Mouse (Mus musculus) splenic B cell, adult 2 months (primary cell): ENCODE results near the gene Fam69a.
"Not testable (repeated sequence)": the region's sequence is repeated elsewhere in the genome, so short reads cannot be mapped to it uniquely, and the experiment has no call there.

Source experiments
- DNase-seq: peaks from one replicate; pipeline ENCODE4 v3.0.0-alpha.2; 2011; ENCODE audit warnings: low read depth, low spot score
- H3K27me3 ChIP-seq: 2 replicates; pipeline ENCODE4 v1.6.1; 2012; ENCODE audit warnings: mild to moderate bottlenecking, low read length, moderate library complexity, mixed read lengths; ENCODE audit not compliant: control insufficient read depth, poor library complexity, insufficient read depth, severe bottlenecking
- H3K36me3 ChIP-seq: 2 replicates; pipeline ENCODE4 v1.6.1; 2012; ENCODE audit warnings: mild to moderate bottlenecking, low read length, moderate library complexity, mixed read lengths; ENCODE audit not compliant: control insufficient read depth, poor library complexity, insufficient read depth, severe bottlenecking

The Fam69a gene

DNA sequence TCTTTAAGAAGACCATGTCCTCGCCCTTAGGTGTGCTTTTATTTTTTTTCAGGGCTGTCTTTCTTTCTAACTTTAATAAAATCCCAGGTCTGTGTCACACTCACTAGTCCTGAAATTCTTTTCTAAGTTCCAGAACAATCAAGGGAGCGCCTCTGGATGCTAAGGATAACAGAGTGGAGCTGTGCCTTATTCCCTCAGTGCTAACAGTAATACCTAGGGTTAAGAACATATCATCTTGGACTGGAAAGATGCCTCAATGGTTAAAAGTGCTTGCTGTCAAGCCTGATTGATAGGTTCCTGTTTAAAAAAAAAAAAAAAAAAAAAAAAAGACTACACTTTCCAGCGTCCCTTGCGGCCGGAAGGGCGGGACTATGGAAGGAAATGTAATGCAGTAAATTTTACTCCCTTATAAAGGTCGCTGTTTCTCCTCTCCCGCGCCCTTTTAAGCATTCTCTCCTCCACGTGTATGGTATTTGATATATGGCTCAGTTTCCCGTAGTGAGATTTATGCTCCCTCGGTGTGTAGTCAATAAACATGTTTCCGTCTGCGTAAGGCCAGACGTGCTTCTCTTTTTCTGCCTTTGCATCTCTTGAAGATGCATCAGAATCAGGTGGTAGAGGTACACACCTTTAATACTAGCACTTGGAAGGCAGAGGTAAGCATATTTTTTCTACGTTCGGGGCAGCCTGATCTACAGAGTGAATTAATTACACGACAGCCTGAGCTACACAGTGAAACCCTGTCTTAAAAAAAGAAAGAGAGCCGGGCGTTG, 14.1 kb upstream of the Fam69a start:
- DNase-seq, result peak; percentile 83
- no peaks in the 10 kb centered on the region for H3K36me3 ChIP-seq
- H3K27me3 ChIP-seq, result no peaks in the 10 kb centered on the region

DNA sequence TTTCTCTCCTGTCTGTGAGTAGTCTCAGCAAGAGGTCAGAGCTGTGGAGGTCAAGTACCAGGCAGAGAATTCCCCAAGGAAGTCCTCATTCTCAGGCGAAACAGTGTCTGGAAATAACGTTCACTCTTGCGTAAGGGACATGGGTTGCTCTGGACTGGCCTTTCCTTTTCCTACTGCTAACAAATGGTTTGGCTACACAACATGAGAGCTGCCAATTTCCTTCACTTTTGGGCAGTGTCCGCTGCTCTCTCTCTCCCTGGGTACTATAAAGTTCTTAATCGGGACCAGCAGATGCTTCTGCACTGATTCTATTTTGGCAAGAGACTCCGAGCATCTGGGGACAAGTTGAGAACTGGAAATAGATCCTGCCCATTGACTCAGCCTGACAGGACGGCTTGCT, 10.8 kb upstream of the Fam69a start:
- no peak for DNase-seq
- no peaks in the 10 kb centered on the region for H3K36me3 ChIP-seq

GRCm38 (mm10) chr5:107995936-107996335, 9.1 kb upstream of the Fam69a start:
- Histone ChIP-seq H3K36me3 (no peaks in the 10 kb centered on the region), H3K27me3 (no peaks in the 10 kb centered on the region)
- no peak for DNase-seq

More for the DNA sequence above, 10.8 kb upstream of the Fam69a start:
- no peaks in the 10 kb centered on the region for H3K27me3 ChIP-seq

GRCm38 (mm10) chr5:107987835-107988251, 958 bp upstream of the Fam69a start:
- DNase-seq, result peak; percentile 49
- H3K27me3 ChIP-seq, result no peaks in the 10 kb centered on the region
- no peaks in the 10 kb centered on the region for H3K36me3 ChIP-seq

GRCm38 (mm10) chr5:107986255-107986966, 474 bp downstream of the Fam69a start:
- Histone ChIP-seq H3K27me3 (no peaks in the 10 kb centered on the region), H3K36me3 (no peaks in the 10 kb centered on the region)
- DNase-seq, result peak; percentile 92

GRCm38 (mm10) chr5:107983946-107984345, 2.9 kb downstream of the Fam69a start:
- no peaks in the 10 kb centered on the region for H3K27me3 ChIP-seq
- H3K36me3 ChIP-seq, result no peaks in the 10 kb centered on the region
- DNase-seq, result no peak

DNA sequence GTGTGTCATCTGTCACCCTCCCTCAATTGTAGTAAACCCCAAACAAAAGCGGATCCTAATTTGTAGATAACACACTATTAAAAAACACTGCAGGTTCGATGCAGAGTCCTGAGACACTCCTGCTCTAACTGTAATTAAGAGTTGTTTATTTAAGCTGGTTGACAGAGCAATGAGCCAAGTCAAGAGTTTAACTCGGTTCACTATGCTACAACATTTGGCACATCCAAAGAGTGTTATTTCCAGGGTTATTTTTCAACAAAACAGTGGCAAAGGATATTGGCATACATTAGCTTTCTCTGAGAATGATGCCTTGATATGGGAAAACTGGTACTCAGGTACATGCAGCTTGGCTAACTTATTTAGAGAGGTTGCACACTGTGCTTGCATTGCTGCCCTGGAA, 4.9 kb downstream of the Fam69a start:
- no peaks in the 10 kb centered on the region for H3K36me3 ChIP-seq

GRCm38 (mm10) chr5:107979901-107980300, 7.0 kb downstream of the Fam69a start:
- no peaks in the 10 kb centered on the region for H3K36me3 ChIP-seq
- H3K27me3 ChIP-seq, result no peaks in the 10 kb centered on the region
- peak; percentile 68 for DNase-seq

More for the DNA sequence above, 4.9 kb downstream of the Fam69a start:
- no peak for DNase-seq
- H3K27me3 ChIP-seq, result no peaks in the 10 kb centered on the region

DNA sequence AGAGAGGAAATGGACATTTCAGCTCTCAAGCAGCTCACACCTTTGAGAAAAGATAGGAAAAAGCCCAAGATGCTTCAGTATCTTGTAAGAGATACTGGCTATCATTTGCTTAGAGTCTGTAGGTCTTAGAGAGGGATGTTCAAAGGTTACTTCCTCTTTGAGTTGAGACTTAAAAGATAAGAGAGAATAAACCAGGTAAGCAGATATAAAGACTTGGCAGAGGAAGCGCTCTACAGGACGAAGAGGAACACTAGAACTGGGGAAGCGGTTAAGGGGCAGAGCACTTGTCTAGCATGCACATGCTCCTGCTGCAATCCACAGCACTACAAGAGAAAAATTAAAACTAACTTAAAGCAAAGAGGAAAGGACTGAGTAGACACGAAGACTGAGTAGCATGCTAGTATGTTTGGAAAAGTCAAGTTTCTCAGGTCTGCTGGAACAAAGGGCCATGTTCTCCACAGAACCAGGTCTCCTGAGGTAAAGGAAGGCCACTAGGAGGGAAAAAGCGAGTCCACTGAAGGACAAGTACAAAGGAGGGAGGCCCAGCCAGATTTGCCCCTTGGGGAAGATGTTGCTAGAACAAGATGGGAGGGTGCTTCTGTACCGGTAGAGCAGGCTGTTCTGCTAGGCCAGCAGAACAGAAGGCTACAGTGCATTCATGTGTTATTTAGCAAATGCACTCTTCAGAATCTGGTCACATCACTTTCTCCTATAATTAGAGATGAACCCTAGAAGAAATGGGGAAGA, 8.4 kb downstream of the Fam69a start:
- Histone ChIP-seq H3K36me3 (no peaks in the 10 kb centered on the region), H3K27me3 (no peaks in the 10 kb centered on the region)
- peak; percentile 64 for DNase-seq

DNA sequence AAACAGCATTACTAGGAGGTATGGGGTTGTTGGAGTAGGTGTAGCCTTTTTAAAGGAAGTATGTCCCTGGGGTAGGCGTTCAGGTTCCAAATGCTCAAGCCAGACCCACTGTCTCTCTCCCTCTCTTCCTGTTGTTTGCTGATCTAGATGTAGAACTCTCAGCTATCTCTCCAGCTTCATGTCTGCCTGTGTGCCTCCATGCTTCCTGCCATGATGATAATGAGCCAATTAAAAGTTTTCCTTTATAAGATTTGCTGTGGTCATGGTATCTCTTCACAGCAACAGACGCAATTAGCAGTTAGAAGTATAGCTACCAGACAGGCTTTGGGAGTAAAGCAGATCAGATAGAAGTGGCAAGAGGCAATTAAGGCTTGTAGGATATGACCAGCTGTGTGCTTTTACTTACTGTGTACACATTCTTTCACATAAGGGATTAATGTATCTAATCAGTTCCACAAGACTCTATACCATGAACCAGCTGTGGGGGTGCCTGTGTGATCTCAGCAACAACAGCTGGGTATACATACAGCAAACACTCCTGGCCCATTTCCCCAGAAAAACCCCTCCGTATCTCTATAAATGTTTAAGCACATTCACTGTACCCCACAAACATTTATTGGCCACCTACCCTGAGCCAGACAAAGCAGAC, 9.1 kb downstream of the Fam69a start:
- Histone ChIP-seq H3K36me3 (no peaks in the 10 kb centered on the region), H3K27me3 (no peaks in the 10 kb centered on the region)
- peak; percentile 31 for DNase-seq

- Histone ChIP-seq H3K36me3 (no peaks in the 10 kb centered on the region), H3K27me3 (no peaks in the 10 kb centered on the region)
- DNase-seq, result no peak
These were observed 13.6 kb downstream of the Fam69a start for GRCm38 (mm10) chr5:107973310-107973709.

DNA sequence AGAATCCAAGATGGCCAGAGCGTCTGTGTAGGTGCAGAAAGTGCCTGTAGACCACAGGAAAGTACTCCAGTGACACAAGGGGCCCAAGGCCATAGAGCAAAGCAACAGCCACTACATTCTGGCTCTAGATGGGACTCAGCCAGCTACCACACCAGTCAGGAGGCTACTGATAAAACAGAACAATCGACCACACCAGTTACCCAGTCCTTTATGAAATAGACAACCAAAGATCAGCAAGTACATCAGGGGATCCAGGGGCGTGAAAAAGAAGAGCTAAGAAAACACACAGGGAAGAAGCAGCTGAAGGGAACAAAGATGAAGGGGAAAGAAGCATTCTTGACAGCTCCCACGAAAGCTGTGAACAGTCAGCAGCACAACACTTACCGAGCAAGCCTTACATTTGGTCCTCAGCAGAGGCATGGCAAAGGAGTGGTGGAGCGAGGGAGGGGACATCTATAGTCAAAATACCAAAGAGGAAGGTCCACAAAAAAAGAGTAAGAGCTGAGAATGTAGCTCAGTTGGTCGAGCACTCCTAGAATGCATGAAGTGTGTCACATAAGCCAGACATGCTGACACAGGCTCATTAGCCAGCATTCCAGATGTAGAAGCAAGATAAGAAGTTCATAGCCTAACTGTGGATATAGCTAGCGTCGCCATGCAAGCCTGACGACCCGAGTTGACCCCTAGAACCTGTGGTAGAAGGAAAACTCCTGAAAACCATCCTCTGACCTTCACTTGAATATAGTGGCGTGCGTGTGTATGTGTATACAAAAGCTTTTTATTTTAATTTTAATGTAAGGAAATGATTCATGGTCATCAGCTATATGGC, 14.2 kb downstream of the Fam69a start:
- Histone ChIP-seq H3K27me3 (no peaks in the 10 kb centered on the region), H3K36me3 (no peaks in the 10 kb centered on the region)
- DNase-seq, result no peak

- H3K36me3 ChIP-seq, result no peaks in the 10 kb centered on the region
- no peaks in the 10 kb centered on the region for H3K27me3 ChIP-seq
- no peak for DNase-seq
These were observed 15.8 kb downstream of the Fam69a start for GRCm38 (mm10) chr5:107971069-107971468.

- not testable (repeated sequence) for H3K36me3 ChIP-seq, H3K27me3 ChIP-seq, DNase-seq
These were observed 17.1 kb downstream of the Fam69a start for GRCm38 (mm10) chr5:107969818-107970217.
